Mouse (Mus musculus) ES-Bruce4 (cell line): ENCODE data around the gene Mylk.

ENCODE experiments used
- CTCF ChIP-seq: IDR thresholded peaks from one replicate; pipeline ENCODE4 v1.8.1; 2011; ENCODE audit warnings: low read depth, low read length
- POLR2A ChIP-seq: IDR thresholded peaks from one replicate; pipeline ENCODE4 v1.8.1; 2011; ENCODE audit warnings: low read length; ENCODE audit not compliant: insufficient read depth

DNA sequence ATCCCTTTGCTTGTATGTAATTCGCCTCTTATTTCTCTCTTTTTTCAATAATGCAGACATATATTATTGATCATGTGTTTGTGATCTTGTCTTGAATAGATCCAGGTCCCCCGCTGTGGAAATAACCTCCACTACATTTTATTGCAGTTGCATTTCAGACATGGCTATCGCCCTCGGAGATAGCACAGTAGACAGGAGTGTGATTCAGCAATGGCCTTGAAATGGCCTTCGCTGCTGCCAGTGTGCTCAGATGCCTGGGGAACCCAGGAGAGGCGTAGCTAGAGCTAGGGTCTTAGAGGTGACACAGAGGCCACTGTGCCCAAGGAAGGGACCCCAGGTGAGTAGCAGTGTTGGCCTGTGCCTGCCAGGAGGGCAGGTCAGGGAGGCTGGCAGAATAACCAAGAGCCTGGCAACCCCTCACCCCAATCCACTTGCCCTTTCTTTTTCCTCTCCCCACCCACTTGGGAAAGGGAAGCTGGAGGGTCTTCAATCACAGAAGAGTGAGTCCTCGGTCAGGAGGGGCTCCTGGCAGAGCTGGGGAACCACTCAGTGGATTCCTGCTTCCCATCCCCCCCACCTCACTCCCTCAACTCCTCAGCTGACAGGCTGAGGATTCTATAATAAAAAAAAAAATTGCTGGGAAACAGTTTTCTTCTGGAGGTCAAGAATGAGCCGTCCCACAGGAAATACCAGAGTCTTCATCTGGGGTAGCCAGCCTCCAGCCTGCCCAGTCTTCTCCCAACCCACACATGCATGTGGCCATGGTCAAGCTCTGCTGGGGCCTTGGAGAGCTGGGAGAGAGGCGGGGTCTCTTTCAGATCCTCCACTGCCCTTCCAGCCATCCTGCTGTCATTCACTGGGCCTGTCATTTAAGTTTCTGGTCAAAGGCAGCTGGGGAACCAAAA is 181.8 kb downstream of the Mylk start:
- TF ChIP-seq CTCF (no peak), POLR2A (no peak)
